Mouse (Mus musculus) kidney, postnatal 0 days (tissue): ENCODE data around the gene Ywhab. TPM values are rescaled to one million over a fixed set of nuclear protein-coding genes. Genes with fewer than 3 reads are reported as not detected.

ENCODE experiments used
- ATAC-seq: fragments of 200-750 bp; cut with Nextera tagmentation; replicated peaks from 2 replicates; pipeline ENCODE4 v1.8.0; 2017; ENCODE audit warnings: low read depth, moderate number of reproducible peaks, moderate TSS enrichment, moderate library complexity; ENCODE audit not compliant: low FRiP score
- DNase-seq: peaks from one replicate; pipeline ENCODE4 v3.0.0-alpha.2; 2016; ENCODE audit warnings: low spot score
- H3K27ac ChIP-seq: fragments of 300-500 bp; sonication (generic); 2 replicates; pipeline ENCODE4 v1.5.1; 2014; ENCODE audit warnings: mild to moderate bottlenecking
- H3K27me3 ChIP-seq: fragments of 300-500 bp; sonication (generic); 2 replicates; pipeline ENCODE4 v1.6.1; 2014; ENCODE audit warnings: low read length, mixed read lengths; ENCODE audit not compliant: insufficient read depth
- H3K36me3 ChIP-seq: fragments of 300-500 bp; sonication (generic); 2 replicates; pipeline ENCODE4 v1.6.1; 2014; ENCODE audit warnings: low read length, mixed read lengths; ENCODE audit not compliant: insufficient read depth
- H3K4me1 ChIP-seq: fragments of 300-500 bp; sonication (generic); replicated peaks from 2 replicates; pipeline ENCODE4 v1.6.1; 2014; ENCODE audit warnings: antibody characterized with exemption, low read length, mixed read lengths; ENCODE audit not compliant: insufficient read depth
- H3K4me2 ChIP-seq: fragments of 300-500 bp; sonication (generic); 2 replicates; pipeline ENCODE4 v1.6.1; 2014; ENCODE audit warnings: mild to moderate bottlenecking, low read length, moderate library complexity, mixed read lengths
- H3K4me3 ChIP-seq: fragments of 300-500 bp; sonication (generic); replicated peaks from 2 replicates; pipeline ENCODE4 v1.5.1; 2014; ENCODE audit warnings: low read depth, low read length
- H3K9ac ChIP-seq: fragments of 300-500 bp; sonication (generic); 2 replicates; pipeline ENCODE4 v1.6.1; 2014; ENCODE audit warnings: low read depth, low read length
- H3K9me3 ChIP-seq: fragments of 300-500 bp; sonication (generic); replicated peaks from 2 replicates; pipeline ENCODE4 v1.6.1; 2016; ENCODE audit warnings: low read length, inconsistent platforms, mixed read lengths
- CTCF ChIP-seq: IDR thresholded peaks from 2 replicates; pipeline ENCODE4 v1.5.1; 2016; ENCODE audit warnings: antibody characterized with exemption, low read depth, mild to moderate bottlenecking, moderate library complexity
- WGBS: fragments of 180-500 bp; shearing (Covaris S2); extraction: QIAGEN DNeasy Blood & Tissue Kit; methylation state at CpG from one replicate; pipeline ENCODE4 v1.1.7; 2014; 5-methylcytosine and 5-hydroxymethylcytosine counted together
- polyA plus RNA-seq: library from polyadenylated mRNA; unstranded; fragments of >200 nt; fragmentation: Nextera tagmentation; extraction: Ambion mirVana; gene quantifications from 2 replicates; pipeline ENCODE4 v1.2.1, GENCODE M21; 2015

The Ywhab gene
- polyA plus RNA-seq: 261 and 288 TPM in 2 replicates

DNA sequence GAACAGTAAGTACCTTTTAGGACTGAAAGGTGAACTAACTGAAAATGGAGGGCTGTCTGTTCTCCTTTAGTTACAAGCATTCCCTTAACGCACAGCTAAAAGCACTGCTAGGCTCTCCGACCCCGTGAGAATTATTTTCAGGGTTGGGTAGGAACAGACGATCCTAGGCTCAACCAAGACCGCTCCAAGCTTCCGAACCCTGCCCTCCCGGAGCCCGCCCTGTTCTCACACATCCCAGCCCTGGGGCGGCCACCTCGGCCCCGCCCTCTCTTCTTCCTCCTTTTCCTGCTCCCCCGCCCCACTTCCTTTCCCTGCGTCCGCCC, at the start of gene Ywhab:
TSS of gene Ywhab (plus strand) at position 307 of the 323 bp plus-strand sequence.
- 0% methylated on average over 14 of the region's 14 CpGs for WGBS
- no peak for TF ChIP-seq CTCF

DNA sequence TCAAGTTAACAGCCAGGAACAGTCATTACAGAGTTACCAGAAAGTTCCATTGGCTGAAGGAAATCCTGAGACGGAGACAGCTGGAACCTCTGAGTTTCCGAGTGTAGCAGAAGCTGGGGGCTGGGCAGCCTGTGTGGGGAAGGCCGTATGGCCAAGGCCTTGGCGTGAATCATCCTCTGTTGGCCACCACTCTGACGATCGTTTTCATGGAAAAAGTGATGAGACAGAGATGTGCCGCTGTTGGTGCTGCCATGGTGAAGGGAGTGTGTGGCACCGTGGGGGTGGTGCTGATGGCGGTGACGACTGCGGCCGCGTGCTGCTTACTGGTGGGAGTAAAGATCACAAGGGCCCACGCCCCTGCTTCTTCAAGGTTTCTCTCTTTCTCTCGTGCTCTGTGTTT, 48.5 kb upstream of the Ywhab start:
- no peaks in the 10 kb centered on the region for H3K27me3 ChIP-seq
- 53% methylated on average over 15 of the region's 15 CpGs for whole genome bisulfite sequencing
- H3K4me1 ChIP-seq: no peaks in the 10 kb centered on the region
- H3K9me3 ChIP-seq: no peaks in the 10 kb centered on the region
- DNase-seq: no peak
- H3K4me3 ChIP-seq: no peak overlapping the region
- no peak overlapping the region for H3K27ac ChIP-seq
- no peak for TF ChIP-seq CTCF
- no peaks in the 10 kb centered on the region for H3K36me3 ChIP-seq
- ATAC-seq: no peak
- H3K9ac ChIP-seq: no peak overlapping the region
- no peak overlapping the region for H3K4me2 ChIP-seq

More for the DNA sequence above, at the start of gene Ywhab:
- DNase-seq: peak; percentile 99
- Histone ChIP-seq H3K4me2 (peak within 1 kb of the TSS; percentile 64), H3K9ac (peak within 1 kb of the TSS; percentile 99), H3K36me3 (no peaks in the 10 kb centered on the region), H3K4me3 (peak within 1 kb of the TSS; percentile 99), H3K4me1 (peaks cover 15% of the 10 kb centered on the region; the same call in 1 of the 2 replicates), H3K27me3 (no peaks in the 10 kb centered on the region), H3K9me3 (no peaks in the 10 kb centered on the region), H3K27ac (peak within 1 kb of the TSS; percentile 99)
- ATAC-seq: no peak

DNA sequence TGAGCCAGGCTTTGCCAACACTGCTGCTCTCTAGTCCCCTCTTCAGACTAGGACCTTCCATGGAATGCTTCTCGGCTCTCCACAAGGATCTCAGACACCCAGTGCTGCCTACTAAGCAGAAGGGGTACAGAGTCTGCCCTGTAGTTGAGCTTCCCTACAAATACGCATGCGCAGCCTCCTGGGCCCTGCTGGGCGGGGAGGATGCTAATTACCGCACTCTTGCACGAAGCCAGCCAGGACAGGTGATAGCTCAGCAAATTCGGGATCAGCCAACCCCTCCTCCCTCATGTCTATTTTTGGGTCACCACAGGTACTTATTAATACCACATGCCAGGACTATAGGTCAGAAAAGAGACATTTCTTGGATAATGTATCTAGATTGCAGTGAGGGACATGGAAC, 46.8 kb upstream of the Ywhab start:
- TF ChIP-seq CTCF: no peak
- no peaks in the 10 kb centered on the region for H3K27me3 ChIP-seq
- no peaks in the 10 kb centered on the region for H3K4me1 ChIP-seq
- no peaks in the 10 kb centered on the region for H3K9me3 ChIP-seq
- no peak for DNase-seq
- H3K4me2 ChIP-seq: no peak overlapping the region
- 73% methylated on average over 7 of the region's 7 CpGs for WGBS
- no peak overlapping the region for H3K9ac ChIP-seq
- no peak overlapping the region for H3K27ac ChIP-seq
- ATAC-seq: no peak
- no peaks in the 10 kb centered on the region for H3K36me3 ChIP-seq
- no peak overlapping the region for H3K4me3 ChIP-seq

DNA sequence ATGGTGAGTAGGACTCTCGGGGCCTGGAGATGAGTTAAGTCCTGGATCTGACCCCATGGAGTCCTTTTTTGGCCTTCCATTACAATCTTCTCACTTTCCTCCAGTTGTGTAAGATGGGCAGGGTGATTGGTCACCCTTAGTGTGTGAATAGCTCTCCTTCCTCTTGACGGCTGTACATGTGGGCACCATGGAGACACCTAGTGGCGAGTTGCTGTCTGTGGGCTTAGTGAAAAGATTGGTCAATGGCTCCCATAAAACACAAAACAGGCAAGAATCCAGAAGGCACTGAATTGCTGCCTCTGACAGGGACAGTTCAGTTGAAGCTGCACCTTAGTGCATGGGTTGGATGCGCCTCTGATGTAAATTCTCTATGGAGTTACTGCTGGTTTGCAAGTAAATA, 43.0 kb upstream of the Ywhab start:
- DNase-seq (peak; percentile 82), ATAC-seq (no peak)
- TF ChIP-seq CTCF: peak; percentile 84
- Histone ChIP-seq H3K36me3 (no peaks in the 10 kb centered on the region), H3K27ac (no peak overlapping the region), H3K9ac (no peak overlapping the region), H3K4me3 (no peak overlapping the region), H3K27me3 (no peaks in the 10 kb centered on the region), H3K9me3 (no peaks in the 10 kb centered on the region), H3K4me1 (no peaks in the 10 kb centered on the region), H3K4me2 (no peak overlapping the region)
- 19% methylated on average over 4 of the region's 4 CpGs for WGBS

DNA sequence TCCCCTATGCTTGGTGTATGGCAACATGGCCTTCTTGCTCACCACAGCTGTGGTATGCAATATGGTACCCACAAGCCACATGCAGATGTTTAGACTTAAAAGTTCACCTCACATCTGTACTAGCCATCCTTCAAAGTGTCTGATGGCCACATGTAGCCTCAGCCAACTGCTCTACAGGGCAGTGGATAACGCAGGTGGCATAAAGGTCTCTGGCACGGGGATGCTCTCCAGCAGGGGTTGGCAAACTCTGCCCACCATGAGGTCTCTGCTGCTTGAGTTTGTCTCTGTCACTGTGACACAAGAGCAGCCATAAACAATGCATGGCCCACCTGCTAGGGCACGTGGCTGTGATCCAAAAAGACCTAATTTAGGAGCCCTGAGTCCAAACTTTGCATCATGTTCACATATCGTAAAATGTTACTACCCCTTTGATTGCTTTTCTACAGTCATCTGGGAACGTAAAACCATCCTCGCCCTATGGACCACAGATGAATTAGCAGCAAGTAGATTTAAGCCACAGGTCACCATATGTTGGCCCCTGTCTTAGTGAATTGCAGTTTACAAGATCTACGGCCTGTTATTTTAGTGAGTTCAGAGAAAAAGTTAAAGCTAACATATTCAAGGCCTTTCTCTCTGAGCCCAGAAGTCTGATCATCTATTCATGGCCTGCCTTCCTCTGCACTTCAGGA, 41.0 kb upstream of the Ywhab start:
- no peak overlapping the region for H3K4me3 ChIP-seq
- H3K9ac ChIP-seq: no peak overlapping the region
- H3K36me3 ChIP-seq: no peaks in the 10 kb centered on the region
- 28% methylated on average over 7 of the region's 7 CpGs for WGBS
- no peaks in the 10 kb centered on the region for H3K27me3 ChIP-seq
- no peaks in the 10 kb centered on the region for H3K4me1 ChIP-seq
- no peak overlapping the region for H3K4me2 ChIP-seq
- peak; percentile 4 for DNase-seq
- TF ChIP-seq CTCF: no peak
- no peak overlapping the region for H3K27ac ChIP-seq
- no peaks in the 10 kb centered on the region for H3K9me3 ChIP-seq
- ATAC-seq: no peak

DNA sequence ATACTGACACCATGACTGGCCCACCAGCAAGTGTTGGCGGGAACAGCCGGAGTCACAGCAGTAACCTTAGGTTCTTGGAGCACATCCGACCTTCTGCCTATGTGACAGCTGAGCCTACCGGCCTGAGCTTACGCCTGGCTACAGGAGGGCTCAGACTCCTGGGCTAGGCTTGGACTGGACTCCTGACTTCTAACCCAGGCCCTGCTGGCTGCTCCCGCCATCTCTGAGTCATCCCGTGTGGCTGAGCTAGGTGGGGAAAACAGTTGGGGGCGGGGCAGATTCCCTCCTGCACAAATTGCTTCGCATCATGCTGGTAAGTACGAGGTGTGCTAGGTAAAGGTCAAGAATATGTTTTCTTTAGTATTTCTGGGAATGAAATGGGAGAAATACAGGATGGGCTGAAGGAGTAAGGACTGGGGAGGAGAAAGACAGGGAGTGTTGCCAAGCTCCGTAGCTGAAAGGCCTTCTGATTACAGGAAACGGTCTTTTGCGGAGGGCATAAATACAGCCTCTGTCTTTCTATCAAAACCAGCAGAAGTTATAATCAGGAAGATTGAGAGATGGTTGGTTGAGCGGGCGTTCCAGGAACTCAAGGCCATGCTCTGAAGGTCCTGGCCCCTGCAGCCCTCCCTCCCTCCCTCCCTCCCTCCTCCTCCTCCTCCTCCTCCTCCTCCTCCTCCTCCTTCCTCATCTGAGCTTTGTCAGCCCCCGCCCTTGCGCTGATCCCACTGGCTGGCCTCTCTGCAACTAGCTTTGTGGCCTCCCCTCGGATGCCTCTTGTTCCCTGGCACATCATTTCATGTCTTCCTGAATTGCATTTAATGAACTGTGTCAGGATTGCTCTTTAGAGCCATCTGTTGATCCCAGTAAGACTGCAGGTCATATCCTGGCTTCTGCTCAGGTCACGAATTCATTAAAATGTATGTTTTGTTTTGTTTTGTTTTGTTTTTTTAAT, 29.9 kb upstream of the Ywhab start:
- no peak for ATAC-seq
- H3K9ac ChIP-seq: no peak overlapping the region

More for the DNA sequence above, 29.9 kb upstream of the Ywhab start:
- Histone ChIP-seq H3K36me3 (no peaks in the 10 kb centered on the region), H3K4me1 (no peaks in the 10 kb centered on the region; the same call in 1 of the 2 replicates), H3K27me3 (no peaks in the 10 kb centered on the region), H3K9me3 (no peaks in the 10 kb centered on the region), H3K4me2 (no peak overlapping the region), H3K4me3 (no peak overlapping the region), H3K27ac (no peak overlapping the region)
- DNase-seq: peak; percentile 15
- WGBS: 39% methylated on average over 19 of the region's 19 CpGs
- no peak for TF ChIP-seq CTCF
